Mouse (Mus musculus): ENCODE measurements around the gene Mink1.

GRCm38 (mm10) chr11:70650322-70651175 lies 87.9 kb downstream of the Mink1 start:
- TF ChIP-seq CTCF (IDR thresholded peaks at IDR 0.05; ENCODE audit: borderline replicate concordance, insufficient read depth, low read depth, low read length) (no peak), POLR2A (IDR thresholded peaks at IDR 0.05; ENCODE audit: borderline replicate concordance, insufficient read depth, low read length) (no peak)
